Mouse (Mus musculus) heart, adult 2 months (tissue): Measurements from ENCODE around the gene Otx1.
A peak's percentile ranks its signal among the peaks of the same experiment; 100 is the strongest.

Experiments used
- CTCF ChIP-seq: fragments of 200-600 bp; IDR thresholded peaks from 2 replicates; pipeline ENCODE4 v1.8.1; 2022; ENCODE audit warnings: antibody characterized with exemption, mild to moderate bottlenecking, moderate library complexity
- POLR2A ChIP-seq: fragments of 200-500 bp; IDR thresholded peaks from 2 replicates; pipeline ENCODE4 v1.6.1; 2011; ENCODE audit warnings: mild to moderate bottlenecking, low read depth, low read length, control low read depth; ENCODE audit not compliant: insufficient read depth

- no peak for TF ChIP-seq POLR2A
- 0 out of 2 replicates have a peak, but pooled peaks have one; percentile 3 for TF ChIP-seq CTCF
Observed at GRCm38 (mm10) chr11:22001321-22002061, 1.2 kb downstream of the Otx1 start.
